Mouse (Mus musculus) large intestine, adult 2 months (tissue): ENCODE measurements around the gene Lbhd1. TPM values are rescaled to one million over a fixed set of nuclear protein-coding genes. Genes with fewer than 3 reads are reported as not detected.
"Not testable (repeated sequence)": the region's sequence is repeated elsewhere in the genome, so short reads cannot be mapped to it uniquely, and the experiment has no call there.

Experiments
- DNase-seq: peaks from one replicate; pipeline ENCODE4 v3.0.0-alpha.2; 2012; ENCODE audit warnings: low read depth, low spot score
- WGBS: fragments of 180-500 bp; shearing (Covaris S2); methylation state at CpG from one replicate; pipeline ENCODE4 v1.1.7; 2018; 5-methylcytosine and 5-hydroxymethylcytosine counted together
- polyA plus RNA-seq: library from polyadenylated mRNA; depleted of rRNA; stranded (reverse); fragments of >200 nt; gene quantifications from 2 replicates; pipeline ENCODE4 v1.2.3, GENCODE M21; 2012; rRNA removed

Lbhd1 gene
- polyA plus RNA-seq: 2.2 and 2.3 TPM in 2 replicates

DNA sequence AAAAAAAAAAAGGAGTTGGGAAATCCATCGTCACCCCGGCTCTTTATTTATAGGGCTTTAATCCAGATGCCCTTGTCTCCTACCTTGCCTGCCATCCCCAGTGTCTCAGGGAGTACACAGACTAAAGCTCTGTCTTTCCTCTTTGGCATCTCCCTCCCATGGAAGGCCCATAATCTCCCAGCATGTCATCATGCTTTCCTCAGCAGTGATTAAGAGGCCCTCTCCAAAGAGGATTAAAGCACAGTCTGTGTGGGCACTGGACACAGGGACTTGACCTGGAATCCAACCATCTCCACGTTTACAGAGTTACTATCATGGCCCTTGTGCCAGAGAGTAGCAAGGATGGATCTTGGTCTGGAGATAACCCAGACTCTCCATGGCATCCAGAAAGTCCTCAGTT is at the start of gene Lbhd1, which contains the start of gene Gm49403:
Gene Lbhd1 (plus strand): TSS at position 117 of the 400 bp plus-strand sequence.
Gene Gm49403 (plus strand): TSS at position 315 of the 400 bp plus-strand sequence.
- no peak for DNase-seq
- WGBS: 75% methylated on average over 3 of the region's 3 CpGs

GRCm38 (mm10) chr19:8836327-8836726 is 47.2 kb upstream of the Lbhd1 start:
- DNase-seq: not testable (repeated sequence)
- WGBS: 95% methylated on average over 10 of the region's 10 CpGs

- WGBS: 1% methylated on average over 38 of the region's 38 CpGs
- no peak for DNase-seq
These were observed 46.2 kb upstream of the Lbhd1 start, which contains the start of gene Bscl2 for GRCm38 (mm10) chr19:8837251-8837791. Gene Bscl2, plus strand, starts transcription at chr19:8837467.

- 23% methylated on average over 15 of the region's 15 CpGs for WGBS
- DNase-seq: no peak
These were observed 45.3 kb upstream of the Lbhd1 start for GRCm38 (mm10) chr19:8838041-8838730.

DNA sequence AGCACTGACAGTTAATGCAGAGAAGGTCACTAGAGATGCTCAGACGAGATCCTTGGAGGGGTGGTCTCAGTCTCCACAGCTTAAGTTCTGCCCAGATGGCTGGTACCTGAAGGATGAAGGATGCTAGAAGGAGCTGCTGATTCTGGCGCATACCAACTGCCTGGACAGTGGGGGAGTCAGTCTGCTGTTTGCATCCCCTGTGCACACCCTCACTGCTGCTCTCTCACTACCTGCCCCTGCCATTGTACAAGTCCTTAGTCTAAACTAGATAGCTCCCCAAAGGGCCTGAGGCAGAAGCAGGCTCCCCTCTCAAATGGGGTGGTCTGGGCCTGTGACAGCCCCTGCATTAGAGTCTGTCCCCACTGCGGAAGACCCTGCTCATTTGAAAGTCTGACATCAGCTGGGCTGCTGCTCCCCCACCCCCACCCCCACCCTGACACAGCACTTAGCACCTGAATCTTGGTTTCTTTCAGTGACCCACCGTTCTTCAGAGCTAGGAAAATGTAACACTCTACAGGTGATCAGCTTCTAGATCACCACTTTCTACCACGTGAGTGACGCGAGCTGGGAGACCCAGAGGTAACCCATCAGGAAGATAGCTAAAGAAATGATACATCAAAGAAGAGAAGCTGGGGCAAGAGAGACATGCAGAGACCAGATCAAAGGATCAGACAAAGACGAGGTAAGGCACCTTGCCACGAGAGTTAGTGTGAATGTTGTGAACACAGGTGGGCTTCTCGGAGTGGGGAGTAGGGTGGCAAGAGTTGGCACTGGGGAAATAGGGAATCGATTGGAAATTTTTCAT is 44.2 kb upstream of the Lbhd1 start, which contains the start of gene Gng3:
Gene Gng3 (minus strand): TSS at position 92 of the 805 bp plus-strand sequence.
- 89% methylated on average over 11 of the region's 11 CpGs for WGBS
- no peak for DNase-seq

DNA sequence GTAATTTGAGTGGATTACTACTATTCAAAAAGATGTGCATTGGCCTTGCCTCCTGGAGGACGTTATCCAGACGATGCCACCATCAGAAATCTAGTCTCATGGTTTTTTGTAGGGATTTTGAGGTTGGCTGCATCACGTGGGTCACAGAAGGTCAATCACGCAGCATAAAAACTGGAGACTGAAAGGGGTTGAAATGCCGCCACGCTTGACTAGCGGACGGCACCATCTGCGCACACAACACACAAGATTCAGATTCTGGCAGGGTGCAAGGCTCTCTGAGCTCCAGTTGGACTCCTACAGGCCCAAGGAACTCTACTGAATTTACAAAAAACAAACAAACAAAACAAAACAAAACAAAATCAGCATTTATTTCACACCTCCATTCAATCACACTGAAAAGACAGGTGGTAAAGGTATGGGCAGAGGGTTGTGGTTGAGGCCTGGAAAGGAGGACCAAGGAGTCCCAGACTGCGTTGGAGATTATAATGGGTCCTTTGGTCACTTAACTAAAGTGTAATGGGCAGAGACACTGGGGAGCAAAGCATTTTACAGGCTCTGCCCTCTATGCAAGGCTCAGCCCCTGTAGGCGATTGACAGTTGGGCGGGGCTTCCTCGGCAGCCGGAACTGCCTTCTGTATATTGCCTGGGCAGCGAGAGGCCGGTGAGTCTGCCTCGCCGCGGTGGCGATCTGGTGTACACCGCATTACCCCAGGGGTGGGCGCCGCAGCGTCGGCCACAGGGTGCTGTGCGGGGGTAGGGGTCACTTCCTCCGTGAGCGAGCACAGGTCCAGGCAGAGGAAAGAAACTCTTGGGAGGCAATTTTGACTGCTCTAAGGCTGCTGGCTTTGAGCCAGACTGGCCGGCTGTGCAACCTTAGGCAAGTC is 43.4 kb upstream of the Lbhd1 start:
- WGBS: 29% methylated on average over 29 of the region's 29 CpGs
- DNase-seq: no peak

DNA sequence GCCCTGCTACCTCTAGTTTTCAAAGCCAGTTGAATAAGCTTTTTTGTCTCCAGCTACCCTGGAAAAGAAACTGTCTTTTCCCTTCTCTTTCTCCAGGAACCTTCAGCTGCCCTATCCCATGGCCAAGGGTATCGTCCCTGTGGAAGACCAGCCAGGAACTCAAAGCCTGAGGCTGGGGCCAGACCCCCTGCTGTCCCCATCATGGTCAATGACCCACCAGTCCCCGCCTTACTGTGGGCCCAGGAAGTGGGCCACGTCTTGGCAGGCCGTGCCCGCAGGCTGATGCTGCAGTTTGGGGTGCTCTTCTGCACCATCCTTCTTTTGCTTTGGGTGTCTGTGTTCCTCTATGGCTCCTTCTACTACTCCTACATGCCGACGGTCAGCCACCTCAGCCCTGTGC is 42.5 kb upstream of the Lbhd1 start:
- DNase-seq: no peak
- 90% methylated on average over 7 of the region's 7 CpGs for WGBS

- DNase-seq: no peak
- 88% methylated on average over 6 of the region's 6 CpGs for WGBS
These were observed 40.6 kb upstream of the Lbhd1 start for GRCm38 (mm10) chr19:8842961-8843360.

DNA sequence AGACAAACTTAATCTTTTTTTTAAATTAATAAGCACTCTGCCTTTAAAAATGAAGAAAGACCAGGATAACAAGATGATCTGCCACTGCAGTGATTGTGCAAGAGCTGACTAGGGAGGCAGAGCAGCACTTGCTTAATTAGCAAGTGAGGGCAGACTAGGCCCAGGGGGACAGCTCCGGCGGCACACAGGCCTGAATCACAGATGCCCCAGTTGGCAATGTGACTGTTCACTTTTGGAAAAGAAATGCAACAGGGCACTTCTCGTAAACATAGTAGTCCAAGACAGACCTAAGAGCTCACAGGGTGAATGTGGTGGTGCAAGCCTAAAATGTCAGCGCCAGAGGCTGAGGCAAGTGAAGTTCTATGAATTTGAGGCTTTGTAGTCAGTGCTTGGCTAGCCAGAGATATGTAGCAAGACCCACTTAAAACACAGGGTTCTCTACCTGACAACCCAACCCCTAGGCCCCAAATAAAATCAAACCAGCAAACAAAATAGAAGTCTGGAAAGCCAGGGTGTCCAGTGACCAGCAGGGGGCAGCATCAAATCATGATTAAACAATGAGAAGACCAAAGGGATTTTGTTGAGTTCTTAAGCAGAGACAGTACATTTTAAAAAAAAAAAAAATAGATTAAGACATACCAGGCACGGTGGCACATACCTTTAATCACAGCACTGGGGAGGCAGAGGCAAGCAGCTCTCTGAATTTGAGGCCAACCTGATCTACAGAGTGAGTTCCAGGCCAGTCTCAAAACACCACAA is 39.0 kb upstream of the Lbhd1 start:
- 66% methylated on average over 5 of the region's 5 CpGs for WGBS
- DNase-seq: peak; percentile 56

DNA sequence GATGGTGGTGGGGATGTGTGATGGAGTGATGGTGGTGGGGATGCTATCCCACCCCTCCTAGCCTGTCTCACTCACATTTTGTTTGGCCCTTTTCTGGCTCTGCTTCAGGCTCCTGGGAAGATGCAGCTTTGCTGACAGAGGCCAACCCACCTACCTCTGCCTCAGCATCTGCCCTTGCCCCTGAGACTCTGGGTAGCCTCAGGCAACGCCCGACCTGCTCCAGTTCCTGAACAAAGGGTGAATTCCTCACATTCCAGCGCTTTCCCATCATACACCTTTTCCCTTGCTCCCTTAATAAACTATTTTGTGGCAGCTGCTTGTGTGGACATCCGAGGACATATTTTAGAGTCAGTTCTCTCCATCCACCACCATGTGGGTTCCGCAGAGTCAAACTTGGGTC is 35.2 kb upstream of the Lbhd1 start:
- DNase-seq: no peak
- 78% methylated on average over 5 of the region's 5 CpGs for WGBS

DNA sequence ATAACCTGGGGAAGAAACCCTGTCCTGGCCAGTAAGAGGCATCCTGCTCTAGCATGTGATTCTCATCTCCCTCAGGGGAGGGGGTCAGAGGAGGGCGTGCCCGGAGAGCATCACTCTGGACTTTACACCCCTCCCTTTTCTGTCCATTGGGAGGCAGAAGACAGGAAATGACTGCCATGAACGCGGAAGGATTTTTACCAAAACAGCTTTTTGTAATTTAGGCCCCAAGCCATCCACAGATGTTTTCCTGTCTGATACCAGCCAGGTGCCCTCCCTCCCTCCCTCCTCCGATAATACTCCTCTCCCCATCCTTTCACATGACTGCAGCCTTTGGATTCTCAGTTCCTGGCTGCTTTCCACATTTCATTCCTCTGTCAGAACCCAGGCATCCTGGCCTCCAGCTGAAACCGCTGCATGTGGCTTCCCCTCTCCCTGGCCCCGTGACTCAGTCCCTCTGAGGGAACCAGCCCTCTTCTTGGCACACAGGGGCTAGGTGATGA is 33.1 kb upstream of the Lbhd1 start, which contains the start of gene Lrrn4cl:
Gene Lrrn4cl (plus strand): TSS at position 367 of the 500 bp plus-strand sequence.
- 27% methylated on average over 7 of the region's 7 CpGs for WGBS
- DNase-seq: no peak

GRCm38 (mm10) chr19:8851639-8852038 is 31.9 kb upstream of the Lbhd1 start:
- WGBS: 40% methylated on average over 7 of the region's 7 CpGs
- DNase-seq: no peak

GRCm38 (mm10) chr19:8852236-8852928 is 31.1 kb upstream of the Lbhd1 start:
- no peak for DNase-seq
- 59% methylated on average over 10 of the region's 10 CpGs for WGBS

DNA sequence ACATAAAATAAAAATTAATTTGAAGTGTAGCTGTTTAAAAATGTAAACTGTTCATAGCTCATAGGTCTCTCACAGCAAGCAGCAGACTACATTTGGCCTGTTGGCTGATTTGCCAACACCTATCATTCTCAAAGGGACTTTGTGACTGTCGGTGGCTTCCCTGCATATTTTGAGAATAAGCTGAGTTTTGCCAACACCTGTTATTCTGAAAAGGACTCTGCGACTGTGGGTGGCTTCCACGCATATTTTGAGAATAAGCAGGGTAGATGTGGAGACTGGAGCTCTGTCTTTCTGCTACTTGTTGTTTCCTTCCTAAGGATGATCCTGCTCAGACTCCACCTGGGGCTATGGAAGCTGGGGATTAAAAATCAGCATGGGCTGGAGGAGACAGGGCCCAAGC is 30.4 kb upstream of the Lbhd1 start:
- WGBS: 83% methylated on average over 3 of the region's 3 CpGs
- DNase-seq: no peak

DNA sequence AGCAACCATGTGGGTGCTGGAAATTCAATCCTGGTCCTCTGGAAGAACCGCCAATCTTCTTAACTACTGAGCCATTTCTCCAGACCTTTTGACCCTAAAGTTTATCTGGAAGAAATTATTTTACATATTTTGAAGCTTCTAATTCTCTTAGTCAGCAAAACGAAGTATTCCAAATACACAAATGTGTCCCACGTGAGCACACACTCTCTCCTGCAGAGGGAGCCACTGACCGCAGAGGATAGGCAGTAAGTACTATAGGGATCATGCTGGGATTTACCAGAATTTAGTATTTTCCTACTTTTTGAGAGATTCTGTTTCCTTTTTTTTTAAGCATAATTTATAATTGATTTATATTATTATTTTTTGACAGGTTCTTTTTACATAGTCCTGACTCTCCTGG is 25.8 kb upstream of the Lbhd1 start:
- WGBS: 22% methylated on average over 4 of the region's 4 CpGs
- peak; percentile 43 for DNase-seq

DNA sequence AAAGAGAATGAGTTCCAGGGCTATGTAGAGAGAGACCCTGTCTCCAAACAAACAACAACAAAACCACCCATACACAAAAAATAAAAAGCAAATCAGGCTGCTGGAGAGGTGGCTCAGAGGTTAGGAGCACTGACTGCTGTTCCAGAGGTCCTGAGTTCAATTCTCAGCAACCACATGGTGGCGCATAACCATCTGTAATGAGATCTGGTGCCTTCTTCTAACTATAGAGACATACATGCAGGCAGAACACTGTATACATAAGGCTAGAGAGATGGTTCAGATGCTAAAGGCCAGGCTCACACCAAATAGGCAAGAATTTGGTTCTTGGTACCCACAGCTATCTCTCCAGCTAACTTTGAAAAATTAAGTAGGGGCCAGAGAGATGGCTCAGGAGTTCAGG is 24.5 kb upstream of the Lbhd1 start:
- 0% methylated on average over 1 of the region's 1 CpGs for WGBS
- no peak for DNase-seq

- WGBS: 82% methylated on average over 6 of the region's 6 CpGs
- DNase-seq: no peak
These were observed 19.3 kb upstream of the Lbhd1 start for GRCm38 (mm10) chr19:8864265-8864664.

- DNase-seq: not testable (repeated sequence)
- WGBS: 78% methylated on average over 3 of the region's 3 CpGs
These were observed 13.2 kb upstream of the Lbhd1 start for GRCm38 (mm10) chr19:8870381-8870780.
